Mouse (Mus musculus) embryonic stem cell, embryonic (primary cell): ENCODE measurements around the gene Taf1d.

ENCODE experiments used
- CTCF ChIA-PET, 4 experiments: fragments of 300-600 bp in 2 of 4; fragments of 350-600 bp in 2 of 4; sonication (Branson Sonifier 250); formaldehyde crosslinking; loops; one replicate each; lab custom pipeline; 2022; ENCODE audit warnings: inconsistent platforms in 2 of 4; lab: Charles Lee
- POLR2A ChIA-PET, 4 experiments: fragments of 300-600 bp in 2 of 4; fragments of 350-600 bp in 2 of 4; sonication (Branson Sonifier 250); formaldehyde crosslinking; loops; one replicate each; lab custom pipeline; 2022; ENCODE audit warnings: antibody characterized with exemption in 4 of 4, inconsistent platforms in 1 of 4; lab: Charles Lee

The Taf1d gene

DNA sequence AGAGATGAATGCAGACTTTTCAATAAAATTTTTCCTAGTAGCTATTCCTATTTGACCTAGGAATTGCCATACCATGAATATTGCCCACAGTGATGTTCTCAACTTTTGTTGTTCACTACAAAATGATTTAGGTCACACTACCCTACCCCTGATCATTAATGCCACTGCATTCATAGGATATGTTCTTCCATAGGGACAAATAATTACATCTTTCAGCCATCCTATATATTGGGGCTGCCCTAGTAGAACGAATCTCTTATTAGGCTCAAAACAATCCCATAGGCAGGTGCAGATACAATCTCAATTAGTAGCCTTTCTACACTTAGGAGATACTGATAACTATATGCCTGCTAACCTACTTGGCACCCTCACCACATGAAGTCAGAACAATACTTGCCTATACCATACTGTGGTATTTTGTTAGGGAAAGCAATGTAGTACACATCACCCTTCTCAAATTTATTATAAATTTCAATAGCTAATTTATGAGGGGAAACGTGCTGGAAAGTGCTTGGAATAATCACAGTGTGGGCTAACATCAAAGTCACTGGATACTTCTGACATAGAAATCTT is 12.2 kb downstream of the Taf1d start:
- ChIA-PET CTCF (interaction anchor here in 1 of 4 experiments (0.5 kb wide), 1 partner anchor 387 kb away, joined by 4 read pairs; no protein-coding TSS in a partner anchor), POLR2A (interaction anchor here (0.6 to 22.8 kb wide), 22 partner anchors 9 to 528 kb away, joined by 3 to 357 read pairs (median 8); partner anchors contain the start of genes Cep295 (in 4 of the 4), 4931406C07Rik (in 3 of the 4), Taf1d (in 3 of the 4) and Med17 (in 2 of the 4))

DNA sequence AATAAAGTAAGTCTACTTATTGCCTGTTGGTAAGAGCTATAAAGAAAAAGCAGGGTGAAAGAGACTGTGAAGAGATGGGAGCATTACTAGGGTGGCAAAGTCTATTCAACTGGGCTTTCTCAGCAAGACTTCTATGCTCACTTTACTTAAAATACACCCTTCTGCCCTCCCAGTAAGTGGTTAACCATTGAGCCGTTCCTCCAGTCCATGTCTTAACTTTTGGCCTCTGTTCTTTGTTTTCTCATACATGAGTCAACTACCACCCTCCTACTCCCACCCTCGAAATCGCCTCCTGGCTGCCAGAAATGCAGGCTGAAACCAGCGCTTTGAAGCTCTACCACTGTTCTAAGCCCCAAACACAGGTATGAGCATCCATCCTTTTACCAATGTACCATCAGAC is 31.8 kb downstream of the Taf1d start:
- CTCF ChIA-PET, result no interaction called here
- POLR2A ChIA-PET, result interaction anchor here in 2 of 4 experiments (0.6 to 5.8 kb wide), 5 partner anchors 20 to 185 kb away, joined by 3 to 47 read pairs (median 8); partner anchors contain the start of genes 4931406C07Rik (in 1 of the 2), Cep295 (in 1 of the 2) and Taf1d (in 1 of the 2)

DNA sequence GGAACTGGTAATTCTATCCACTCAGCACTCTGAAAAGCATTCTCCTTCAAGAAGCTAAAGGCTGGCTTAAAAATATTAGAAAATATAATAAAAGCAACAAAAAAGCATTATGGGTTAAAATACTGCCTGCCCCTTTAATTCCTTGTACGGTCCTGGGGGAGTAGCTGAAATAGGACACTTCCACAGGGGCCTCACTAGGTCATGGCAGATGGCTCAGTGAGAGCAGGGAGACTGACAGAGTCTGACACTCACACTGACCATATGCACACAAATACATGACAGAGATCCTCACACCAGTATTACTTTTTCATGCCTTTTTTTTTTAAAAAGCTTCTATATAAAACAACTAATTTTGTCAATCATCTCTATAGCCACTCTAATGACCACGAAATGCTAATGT is 43.9 kb downstream of the Taf1d start:
- ChIA-PET CTCF (interaction anchor here in 1 of 4 experiments (0.7 kb wide), 1 partner anchor 18 kb away, joined by 3 read pairs; no protein-coding TSS in a partner anchor), POLR2A (interaction anchor here (0.5 to 4.9 kb wide), 12 partner anchors 9 to 849 kb away, joined by 3 to 22 read pairs (median 4); partner anchors contain the start of genes 4931406C07Rik (in 1 of the 4), Cwc15 (in 1 of the 4), Kdm4d (in 1 of the 4) and Taf1d (in 1 of the 4))

DNA sequence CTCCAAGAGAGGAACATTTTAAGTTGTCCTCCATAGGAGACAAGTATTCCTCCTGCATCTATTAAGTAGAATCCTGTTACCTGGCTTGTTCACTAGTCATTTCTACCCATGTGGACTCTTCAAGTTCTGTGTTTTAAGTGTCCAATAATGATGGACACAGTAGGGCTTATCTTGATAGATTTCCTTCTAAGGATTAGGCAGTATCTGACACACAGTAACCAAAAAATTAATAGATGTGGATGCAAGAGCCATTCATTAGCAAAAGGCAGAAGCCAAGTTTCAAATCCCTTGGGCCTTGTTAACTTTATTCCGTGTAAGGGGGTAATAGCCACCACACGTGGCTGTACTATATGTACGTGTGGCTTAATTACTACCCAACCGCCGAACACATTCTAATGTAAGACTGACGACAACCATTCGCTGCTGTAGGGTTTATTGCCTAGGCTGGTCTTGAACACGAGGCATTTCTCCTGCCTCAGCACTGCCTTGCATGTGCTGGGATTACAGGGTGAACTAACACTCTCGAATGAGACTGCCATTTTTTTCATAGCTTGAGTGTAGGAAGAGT is 51.0 kb downstream of the Taf1d start:
- CTCF ChIA-PET, result interaction anchor here in 2 of 4 experiments (0.6 to 1.0 kb wide), 6 partner anchors 9 to 1167 kb away, joined by 3 to 7 read pairs (median 3); no protein-coding TSS in a partner anchor
- POLR2A ChIA-PET, result interaction anchor here (0.6 to 2.0 kb wide), 62 partner anchors 9 to 1530 kb away, joined by 3 to 50 read pairs (median 4); partner anchors contain the start of genes 4931406C07Rik (in 3 of the 4), Med17 (in 3 of the 4), Taf1d (in 3 of the 4) and Cep57 (in 1 of the 4)

DNA sequence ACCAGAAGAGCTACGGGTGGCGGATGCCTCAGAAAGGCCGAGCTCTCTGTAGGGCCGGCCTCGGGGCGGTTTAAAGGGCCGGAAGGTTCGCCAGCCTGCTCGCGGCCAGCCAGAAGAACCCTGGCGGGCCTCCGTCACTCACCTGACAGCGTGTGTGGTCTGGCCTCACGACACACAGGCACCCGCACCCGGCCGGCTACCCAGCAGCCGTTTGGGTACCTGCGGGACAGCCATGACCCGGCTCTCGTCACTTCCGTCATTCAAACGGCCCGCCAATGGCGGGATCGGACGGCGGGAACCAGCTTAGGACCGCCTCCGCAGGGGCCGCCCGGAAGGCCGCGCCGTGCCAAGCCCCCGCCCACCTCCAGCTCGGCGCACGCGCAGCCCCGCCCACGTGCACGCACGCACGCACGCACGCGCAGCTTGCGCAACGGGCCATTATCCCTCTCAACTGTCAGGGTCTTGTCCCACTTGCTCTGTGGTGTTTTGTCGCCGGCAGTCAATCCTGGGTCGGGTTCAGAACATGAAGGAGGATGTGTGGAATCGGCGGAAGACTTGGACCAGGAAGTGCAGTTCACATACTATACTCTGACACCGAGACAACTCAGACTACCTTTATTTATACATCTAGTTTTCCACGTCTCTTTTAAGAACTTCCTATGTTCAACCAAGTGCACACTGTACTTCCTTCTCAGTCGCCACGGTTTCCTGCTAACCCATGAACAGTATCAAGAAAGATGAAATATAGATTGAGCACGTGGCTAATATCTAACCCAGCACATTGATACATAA is 51.7 kb downstream of the Taf1d start, which contains the start of gene Cep295:
Gene Cep295, minus strand, starts transcription at position 305 of the 792 bp plus-strand sequence.
- ChIA-PET POLR2A (interaction anchor here (0.6 to 2.0 kb wide), 66 partner anchors 8 to 1531 kb away, joined by 3 to 50 read pairs (median 4); partner anchors contain the start of genes 4931406C07Rik (in 3 of the 4), Med17 (in 3 of the 4), Taf1d (in 3 of the 4) and Cep57 (in 1 of the 4)), CTCF (interaction anchor here in 2 of 4 experiments (0.6 to 1.0 kb wide), 8 partner anchors 8 to 1167 kb away, joined by 3 to 12 read pairs (median 3); no protein-coding TSS in a partner anchor)

DNA sequence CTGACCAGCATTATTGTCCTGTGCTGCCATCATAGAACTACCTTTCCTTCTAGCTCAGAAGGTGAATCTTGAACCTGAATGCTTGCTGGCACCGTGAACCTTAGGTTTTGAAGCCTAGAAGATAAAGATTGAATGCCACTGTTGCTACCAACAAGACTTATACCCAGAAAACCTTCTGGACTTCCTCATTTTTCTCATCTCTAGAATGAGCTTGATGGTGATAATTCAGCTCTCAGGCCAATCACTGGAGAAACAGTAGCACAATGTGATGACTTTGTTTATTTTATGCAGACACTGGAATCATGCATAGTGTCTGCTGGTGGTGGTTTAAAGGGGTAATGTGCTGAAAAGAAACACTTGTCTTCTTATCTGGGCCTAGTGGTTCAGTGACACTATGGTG is 58.8 kb downstream of the Taf1d start:
- CTCF ChIA-PET, result interaction anchor here in 1 of 4 experiments (0.6 kb wide), 1 partner anchor 854 kb away, joined by 3 read pairs; no protein-coding TSS in a partner anchor

DNA sequence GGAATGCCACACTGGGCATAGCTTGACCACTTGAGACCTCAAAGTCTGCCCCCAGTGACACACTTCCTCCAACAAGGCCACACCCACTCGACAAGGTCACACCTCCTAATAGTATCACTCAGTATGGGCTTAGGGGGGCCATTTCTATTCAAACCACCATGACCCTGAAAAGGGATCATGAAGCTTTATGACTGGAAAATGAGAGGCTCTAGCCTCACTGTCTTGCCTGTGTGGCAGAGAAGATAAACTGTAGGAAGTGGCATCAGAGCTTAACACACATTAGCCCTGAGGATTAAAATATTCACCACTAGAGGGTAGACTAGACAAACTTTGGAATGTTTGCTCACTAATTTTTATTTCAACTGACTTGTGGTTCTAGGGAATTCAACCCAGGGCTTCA is 59.8 kb downstream of the Taf1d start:
- CTCF ChIA-PET, result interaction anchor here in 3 of 4 experiments (0.5 to 1.3 kb wide), 7 partner anchors 8 to 514 kb away, joined by 3 to 7 read pairs (median 3); partner anchors contain the start of gene Cep295 (in 1 of the 3)
- POLR2A ChIA-PET, result interaction anchor here in 3 of 4 experiments (0.9 to 1.5 kb wide), 4 partner anchors 8 to 60 kb away, joined by 3 to 6 read pairs (median 4); partner anchors contain the start of genes Cep295 (in 3 of the 3), 4931406C07Rik (in 1 of the 3) and Taf1d (in 1 of the 3)

More for the DNA sequence above, 58.8 kb downstream of the Taf1d start:
- POLR2A ChIA-PET, result interaction anchor here in 1 of 4 experiments (1.2 kb wide), 1 partner anchor 11 kb away, joined by 3 read pairs; no protein-coding TSS in a partner anchor

DNA sequence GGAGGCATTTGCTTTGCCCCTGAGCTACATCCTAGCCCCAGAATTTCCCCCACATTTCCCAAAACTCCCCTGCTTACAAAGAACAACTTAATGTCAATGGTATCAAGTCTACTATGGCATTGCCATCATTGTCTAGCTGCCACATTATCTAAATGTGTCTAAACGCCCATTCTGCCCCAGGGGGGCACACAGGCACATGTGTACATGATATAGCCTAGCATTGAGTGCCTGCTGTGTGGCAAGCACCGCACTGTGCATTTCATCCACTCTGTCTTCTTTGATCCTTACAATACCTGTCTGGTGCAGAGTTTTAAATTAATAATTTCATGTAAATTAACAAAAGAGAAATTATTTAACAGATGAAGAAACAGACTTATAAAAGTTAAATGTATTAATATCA is 60.2 kb downstream of the Taf1d start:
- ChIA-PET POLR2A (interaction anchor here in 3 of 4 experiments (0.9 to 1.5 kb wide), 4 partner anchors 9 to 60 kb away, joined by 3 to 6 read pairs (median 4); partner anchors contain the start of genes Cep295 (in 3 of the 3), 4931406C07Rik (in 1 of the 3) and Taf1d (in 1 of the 3)), CTCF (interaction anchor here in 3 of 4 experiments (0.5 to 1.3 kb wide), 7 partner anchors 9 to 514 kb away, joined by 3 to 7 read pairs (median 3); partner anchors contain the start of gene Cep295 (in 1 of the 3))
